Mouse (Mus musculus): ENCODE measurements around the gene Cct4. TPM values are rescaled to one million over a fixed set of nuclear protein-coding genes. Genes with fewer than 3 reads are reported as not detected.

Gene Cct4
- total and polyA plus RNA-seq, 3 experiments = 482 to 874 (median 569) TPM

- Histone ChIP-seq H3K36me3 (replicated peaks in 1 of 2; ENCODE audit: control insufficient read depth in 1 of 2, insufficient read depth in 1 of 2, low read length in 1 of 2) (peaks cover 0 to 32% of the 10 kb centered on the region in 2 experiments), H3K4me3 (replicated peaks in 1 of 3; ENCODE audit: low read depth in 2 of 3, low read length in 2 of 3, poor library complexity in 1 of 3) (no peak overlapping the region), H3K79me2 (replicated peaks; ENCODE audit: control insufficient read depth, extremely low read depth, insufficient read depth, poor library complexity, severe bottlenecking) (0 out of 2 replicates have a peak, but pooled peaks cover 2% of the 10 kb centered on the region), H3K4me1 (ENCODE audit: control insufficient read depth in 1 of 2, insufficient read depth in 2 of 2) (peaks cover 18 to 63% of the 10 kb centered on the region in 2 experiments), H3K4me2 (ENCODE audit: insufficient read depth, low read depth, poor library complexity, severe bottlenecking) (no peak overlapping the region), H3K27me3 (replicated peaks) (no peaks in the 10 kb centered on the region), H3K9me3 (replicated peaks; ENCODE audit: low read length) (no peaks in the 10 kb centered on the region), H3K27ac (ENCODE audit: insufficient read depth, low read depth) (peak overlapping the region; percentile 15; the same call in 1 of the 2 replicates), H3K9ac (ENCODE audit: insufficient read depth, low read depth) (no peak overlapping the region)
- in situ Hi-C loops (cut with MboI; ENCODE audit: low pct_ligation_motif_present, low pct_unique_long_range_greater_than_20kb, low sequenced_read_pairs) (loop anchor here (5.0 to 10.0 kb wide), 2 partner anchors 260 to 728 kb away; no protein-coding TSS in a partner anchor), dilution Hi-C loops (cut with MboI; ENCODE audit: extremely low pct_ligation_motif_present, extremely low pct_unique_long_range_greater_than_20kb, low sequenced_read_pairs) (no loop called here)
- no peak for DNase-seq (ENCODE audit: extremely low read depth)
- TF ChIP-seq CHD2 (IDR thresholded peaks at IDR 0.05; ENCODE audit: low read length) (no peak), ZNF384 (IDR thresholded peaks at IDR 0.05; ENCODE audit: low read depth, low read length) (peak; percentile 77)
Measured at GRCm38 (mm10) chr11:22952668-22953067, 37.7 kb upstream of the Cct4 start.

- Histone ChIP-seq H3K9ac (ENCODE audit: insufficient read depth, low read depth) (no peak overlapping the region), H3K79me2 (replicated peaks; ENCODE audit: control insufficient read depth, extremely low read depth, insufficient read depth, poor library complexity, severe bottlenecking) (peaks cover 2% of the 10 kb centered on the region; the same call in 1 of the 2 replicates), H3K4me2 (ENCODE audit: insufficient read depth, low read depth, poor library complexity, severe bottlenecking) (no peak overlapping the region), H3K4me1 (ENCODE audit: control insufficient read depth in 1 of 2, insufficient read depth in 2 of 2) (peaks cover 14 to 50% of the 10 kb centered on the region in 2 experiments; a peak in 3 of 4 replicates), H3K4me3 (replicated peaks in 1 of 3; ENCODE audit: low read depth in 2 of 3, low read length in 2 of 3, poor library complexity in 1 of 3) (no peak overlapping the region), H3K27me3 (replicated peaks) (no peaks in the 10 kb centered on the region), H3K9me3 (replicated peaks; ENCODE audit: low read length) (no peaks in the 10 kb centered on the region), H3K27ac (ENCODE audit: insufficient read depth, low read depth) (no peak overlapping the region), H3K36me3 (replicated peaks in 1 of 2; ENCODE audit: control insufficient read depth in 1 of 2, insufficient read depth in 1 of 2, low read length in 1 of 2) (peaks cover 0 to 30% of the 10 kb centered on the region in 2 experiments)
- dilution Hi-C loops (cut with MboI; ENCODE audit: extremely low pct_ligation_motif_present, extremely low pct_unique_long_range_greater_than_20kb, low sequenced_read_pairs) (no loop called here), in situ Hi-C loops (cut with MboI; ENCODE audit: low pct_ligation_motif_present, low pct_unique_long_range_greater_than_20kb, low sequenced_read_pairs) (loop anchor here (5.0 to 10.0 kb wide), 2 partner anchors 324 to 732 kb away; no protein-coding TSS in a partner anchor)
- TF ChIP-seq MYC (IDR thresholded peaks at IDR 0.05; ENCODE audit: low read depth, low read length) (no peak), PAX5 (IDR thresholded peaks at IDR 0.05; ENCODE audit: low read length) (no peak), TBP (conservative IDR thresholded peaks at IDR 0.05; ENCODE audit: low read depth, low read length) (no peak), ZMIZ1 (IDR thresholded peaks at IDR 0.05; ENCODE audit: low read depth, low read length) (no peak), ZNF384 (IDR thresholded peaks at IDR 0.05; ENCODE audit: low read depth, low read length) (no peak), USF1 (IDR thresholded peaks at IDR 0.05; ENCODE audit: low read depth, low read length) (no peak), NRF1 (IDR thresholded peaks at IDR 0.05; ENCODE audit: low read depth, low read length) (no peak), SMC3 (IDR thresholded peaks at IDR 0.05; ENCODE audit: low read depth, low read length) (no peak), JUND (conservative IDR thresholded peaks at IDR 0.05; ENCODE audit: low read depth, low read length) (no peak), POLR2AphosphoS2 (IDR thresholded peaks at IDR 0.05; ENCODE audit: low read depth, low read length) (no peak), ELF1 (IDR thresholded peaks at IDR 0.05; ENCODE audit: low read depth, low read length) (no peak), CTCF (conservative IDR thresholded peaks at IDR 0.05 in 1 of 2, IDR thresholded peaks at IDR 0.05 in 1 of 2; ENCODE audit: low read depth in 2 of 2, low read length in 2 of 2) (no peak), MEF2A (IDR thresholded peaks at IDR 0.05; ENCODE audit: borderline replicate concordance, low read depth, low read length) (no peak), CHD1 (IDR thresholded peaks at IDR 0.05; ENCODE audit: low read depth, low read length) (no peak), USF2 (conservative IDR thresholded peaks at IDR 0.05; ENCODE audit: low read depth, low read length) (no peak), IRF4 (IDR thresholded peaks at IDR 0.05; ENCODE audit: low read depth, low read length) (no peak)
- no peak for DNase-seq (ENCODE audit: extremely low read depth)
Measured at GRCm38 (mm10) chr11:22956346-22956745, 34.0 kb upstream of the Cct4 start.
